Mouse (Mus musculus) lung, embryonic 16.5 days (tissue): ENCODE measurements around the gene Ckm. TPM values are rescaled to one million over a fixed set of nuclear protein-coding genes. Genes with fewer than 3 reads are reported as not detected.

Experiments
- ATAC-seq: fragments of 200-750 bp; cut with Nextera tagmentation; 2 replicates; pipeline ENCODE4 v1.8.0; 2017; ENCODE audit warnings: low read depth, mild to moderate bottlenecking, moderate library complexity
- H3K27ac ChIP-seq: fragments of 300-500 bp; sonication (generic); 2 replicates; pipeline ENCODE4 v1.5.1; 2014; ENCODE audit warnings: mild to moderate bottlenecking, control low read depth, low read length
- H3K27me3 ChIP-seq: fragments of 300-500 bp; sonication (generic); 2 replicates; pipeline ENCODE4 v1.6.1; 2014; ENCODE audit warnings: low read depth, low read length, mixed read lengths; ENCODE audit not compliant: control insufficient read depth, insufficient read depth
- H3K36me3 ChIP-seq: fragments of 300-500 bp; sonication (generic); 2 replicates; pipeline ENCODE4 v1.6.1; 2014; ENCODE audit warnings: low read length; ENCODE audit not compliant: control insufficient read depth, insufficient read depth
- H3K4me1 ChIP-seq: fragments of 300-500 bp; sonication (generic); replicated peaks from 2 replicates; pipeline ENCODE4 v1.6.1; 2014; ENCODE audit warnings: low read length, mixed read lengths; ENCODE audit not compliant: control insufficient read depth, insufficient read depth
- H3K4me2 ChIP-seq: fragments of 300-500 bp; sonication (generic); 2 replicates; pipeline ENCODE4 v1.6.1; 2014; ENCODE audit warnings: low read depth, low read length, control low read depth
- H3K4me3 ChIP-seq: fragments of 300-500 bp; sonication (generic); 2 replicates; pipeline ENCODE4 v1.5.1; 2014; ENCODE audit warnings: mild to moderate bottlenecking, low read length, control low read depth
- H3K9ac ChIP-seq: fragments of 300-500 bp; sonication (generic); 2 replicates; pipeline ENCODE4 v1.6.1; 2014; ENCODE audit warnings: low read length, control low read depth
- H3K9me3 ChIP-seq: fragments of 300-500 bp; sonication (generic); 2 replicates; pipeline ENCODE4 v1.6.1; 2016; ENCODE audit warnings: low read length; ENCODE audit not compliant: control insufficient read depth
- WGBS: fragments of 180-500 bp; shearing (Covaris S2); extraction: QIAGEN DNeasy Blood & Tissue Kit; methylation state at CpG from one replicate; pipeline ENCODE4 v1.1.7; 2014; 5-methylcytosine and 5-hydroxymethylcytosine counted together
- polyA plus RNA-seq: library from polyadenylated mRNA; unstranded; fragments of >200 nt; fragmentation: Nextera tagmentation; extraction: Ambion mirVana; gene quantifications from 2 replicates; pipeline ENCODE4 v1.2.1, GENCODE M21; 2015

Ckm gene
- polyA plus RNA-seq, 1 experiment from 2014 or later, result 78.9 TPM

DNA sequence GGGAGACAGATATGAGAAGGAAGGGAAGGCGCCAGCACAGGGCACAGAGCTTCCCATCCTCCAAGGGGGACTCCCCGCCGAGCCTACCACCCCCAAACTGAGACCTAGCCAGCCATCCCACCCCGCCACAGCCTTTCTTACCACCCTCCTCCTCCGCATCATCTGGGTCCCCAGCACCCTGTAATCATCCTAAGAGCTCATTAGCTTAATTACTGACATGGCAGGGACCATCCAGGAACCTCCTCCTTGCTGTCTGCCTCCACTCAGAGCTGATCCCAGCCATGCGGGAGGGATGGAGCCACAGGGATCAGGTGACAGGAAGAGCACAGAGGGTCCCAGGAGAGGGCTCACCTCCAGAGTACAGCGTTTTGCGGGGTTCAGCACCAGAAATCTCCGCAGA is 32.5 kb downstream of the Ckm start:
- H3K4me3 ChIP-seq, result no peak overlapping the region
- no peak overlapping the region for H3K27ac ChIP-seq
- no peaks in the 10 kb centered on the region for H3K27me3 ChIP-seq
- H3K9ac ChIP-seq, result no peak overlapping the region
- ATAC-seq, result no peak
- H3K9me3 ChIP-seq, result peaks cover 3% of the 10 kb centered on the region; the same call in 1 of the 2 replicates
- WGBS, result 89% methylated on average over 9 of the region's 9 CpGs
- H3K4me1 ChIP-seq, result no peaks in the 10 kb centered on the region
- peaks cover 63% of the 10 kb centered on the region for H3K36me3 ChIP-seq
- no peak overlapping the region for H3K4me2 ChIP-seq

DNA sequence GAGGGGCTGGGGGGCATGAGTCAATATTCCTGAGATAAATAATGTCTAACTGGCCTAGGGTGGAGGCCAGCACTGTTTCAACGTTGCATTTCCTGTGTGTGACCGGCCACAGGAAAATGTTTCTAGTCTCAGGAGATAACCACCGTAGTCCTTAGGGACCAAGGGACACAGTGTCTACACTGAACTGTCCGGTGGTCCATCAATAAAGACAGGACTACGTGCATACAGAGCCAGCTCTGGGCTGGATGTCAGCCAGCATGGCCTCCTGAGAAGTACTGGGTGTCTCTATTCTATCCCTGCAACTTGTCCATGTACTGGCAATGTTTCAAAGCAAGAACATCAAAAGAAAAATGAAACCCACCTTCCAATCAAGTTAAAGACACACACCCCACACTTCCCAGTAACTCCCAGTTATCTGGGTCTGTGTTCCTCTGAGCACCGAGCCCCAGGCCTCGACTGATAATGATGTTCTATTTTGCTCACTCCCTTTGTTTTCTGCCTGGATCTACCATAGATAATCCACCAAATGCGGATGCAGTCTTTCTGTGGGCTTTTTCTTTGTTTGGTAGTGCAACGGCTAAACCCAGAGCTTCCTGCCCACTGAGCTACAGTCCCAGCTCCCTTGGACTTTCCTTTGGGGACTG is 37.0 kb downstream of the Ckm start:
- no peaks in the 10 kb centered on the region for H3K4me1 ChIP-seq
- no peak overlapping the region for H3K9ac ChIP-seq
- H3K9me3 ChIP-seq, result no peaks in the 10 kb centered on the region
- H3K36me3 ChIP-seq, result peaks cover 34% of the 10 kb centered on the region
- H3K4me3 ChIP-seq, result no peak overlapping the region
- H3K4me2 ChIP-seq, result no peak overlapping the region
- H3K27ac ChIP-seq, result no peak overlapping the region
- WGBS, result 68% methylated on average over 9 of the region's 9 CpGs
- no peak for ATAC-seq
- H3K27me3 ChIP-seq, result no peaks in the 10 kb centered on the region

DNA sequence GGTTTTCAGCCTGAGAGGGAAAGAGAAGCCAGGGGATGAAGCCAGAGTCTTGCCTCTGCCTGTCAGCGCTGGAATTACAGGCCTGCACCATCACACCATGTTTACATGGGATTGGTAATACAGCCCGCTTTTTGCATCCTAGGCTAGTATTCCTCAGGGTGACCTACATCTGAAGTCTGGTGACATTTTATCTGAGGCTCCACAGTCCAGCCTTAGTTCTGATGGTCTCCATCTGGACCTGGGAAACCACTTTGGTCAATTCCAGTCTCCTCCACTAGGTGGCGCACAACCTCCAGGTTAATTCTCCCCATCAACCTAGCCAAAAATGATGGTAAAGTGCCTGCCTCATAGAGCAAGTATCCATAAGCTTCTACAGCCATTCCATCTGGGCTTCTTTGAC is 38.8 kb downstream of the Ckm start:
- no peaks in the 10 kb centered on the region for H3K9me3 ChIP-seq
- H3K4me3 ChIP-seq, result no peak overlapping the region
- WGBS, result 40% methylated on average over 3 of the region's 3 CpGs
- H3K27me3 ChIP-seq, result no peaks in the 10 kb centered on the region
- H3K4me2 ChIP-seq, result no peak overlapping the region
- ATAC-seq, result peak; percentile 58; the same call in 1 of the 2 replicates
- no peak overlapping the region for H3K27ac ChIP-seq
- H3K4me1 ChIP-seq, result no peaks in the 10 kb centered on the region
- H3K36me3 ChIP-seq, result peaks cover 29% of the 10 kb centered on the region
- H3K9ac ChIP-seq, result no peak overlapping the region

DNA sequence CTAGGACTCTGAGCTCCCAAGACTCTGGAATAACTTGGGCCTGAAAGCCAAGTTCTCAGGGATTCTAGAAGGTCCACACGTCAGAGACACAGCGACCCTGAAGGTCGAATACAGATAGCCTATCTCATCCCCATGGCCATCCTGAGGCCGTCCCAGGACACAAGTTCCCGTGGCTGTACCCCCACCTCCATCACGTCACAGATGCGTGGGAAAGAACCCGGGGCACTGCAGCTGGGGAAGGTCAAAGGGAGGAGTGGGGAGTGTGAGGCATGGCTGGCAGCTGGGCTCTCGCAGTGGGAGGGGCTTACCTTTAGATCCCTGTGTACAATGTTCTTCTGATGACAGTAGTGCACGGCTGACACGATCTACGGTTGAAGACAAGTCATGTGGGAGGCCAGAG is 40.2 kb downstream of the Ckm start:
- no peak overlapping the region for H3K9ac ChIP-seq
- no peak overlapping the region for H3K4me2 ChIP-seq
- peaks cover 36% of the 10 kb centered on the region for H3K36me3 ChIP-seq
- no peak overlapping the region for H3K27ac ChIP-seq
- no peak overlapping the region for H3K4me3 ChIP-seq
- H3K27me3 ChIP-seq, result no peaks in the 10 kb centered on the region
- no peaks in the 10 kb centered on the region for H3K4me1 ChIP-seq
- ATAC-seq, result no peak
- WGBS, result 78% methylated on average over 12 of the region's 12 CpGs
- no peaks in the 10 kb centered on the region for H3K9me3 ChIP-seq

DNA sequence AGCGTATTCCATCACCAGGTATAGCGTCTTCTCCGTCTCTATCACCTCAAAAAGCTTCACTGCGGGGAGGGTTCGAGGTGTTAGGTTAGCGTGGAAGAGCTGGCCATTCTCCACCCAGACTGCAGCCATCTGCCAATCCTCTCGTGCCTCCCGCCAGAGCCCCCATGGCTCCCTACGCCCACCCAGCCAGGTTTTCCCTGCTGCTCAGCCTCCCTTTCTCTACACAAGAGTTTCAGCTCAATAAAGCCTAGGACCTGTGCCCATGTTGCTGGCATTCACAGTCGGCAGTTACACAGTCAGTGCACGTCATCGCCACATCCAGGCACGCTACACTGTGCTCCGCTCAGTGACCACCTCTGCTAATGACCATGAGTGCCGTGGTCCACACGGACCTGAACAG is 43.1 kb downstream of the Ckm start:
- H3K36me3 ChIP-seq, result peaks cover 34% of the 10 kb centered on the region
- no peak for ATAC-seq

DNA sequence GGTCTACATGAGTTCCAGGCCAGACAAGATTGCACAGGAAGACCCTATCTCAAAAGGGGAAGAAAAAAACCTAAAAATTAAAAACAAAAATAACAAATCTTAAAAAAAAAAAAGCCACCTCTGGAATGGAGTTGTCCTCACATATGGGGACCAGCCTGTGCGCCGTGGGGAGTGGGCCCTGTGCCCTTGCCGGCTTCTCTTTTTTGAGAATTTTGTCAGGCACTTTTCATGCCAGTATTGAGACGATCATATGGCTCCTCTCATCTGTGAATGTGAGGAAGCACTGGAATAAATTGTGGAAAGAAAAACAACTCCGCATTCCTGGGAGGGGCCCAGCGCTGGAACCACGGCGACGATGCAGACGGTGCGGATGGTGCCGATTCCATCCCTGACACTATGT is 44.6 kb downstream of the Ckm start:
- no peak for ATAC-seq
- 75% methylated on average over 12 of the region's 12 CpGs for WGBS

More for the DNA sequence above, 43.1 kb downstream of the Ckm start:
- no peak overlapping the region for H3K4me3 ChIP-seq
- H3K4me1 ChIP-seq, result no peaks in the 10 kb centered on the region
- no peak overlapping the region for H3K27ac ChIP-seq
- H3K4me2 ChIP-seq, result no peak overlapping the region
- WGBS, result 89% methylated on average over 16 of the region's 16 CpGs
- H3K27me3 ChIP-seq, result no peaks in the 10 kb centered on the region
- no peaks in the 10 kb centered on the region for H3K9me3 ChIP-seq
- H3K9ac ChIP-seq, result no peak overlapping the region

DNA sequence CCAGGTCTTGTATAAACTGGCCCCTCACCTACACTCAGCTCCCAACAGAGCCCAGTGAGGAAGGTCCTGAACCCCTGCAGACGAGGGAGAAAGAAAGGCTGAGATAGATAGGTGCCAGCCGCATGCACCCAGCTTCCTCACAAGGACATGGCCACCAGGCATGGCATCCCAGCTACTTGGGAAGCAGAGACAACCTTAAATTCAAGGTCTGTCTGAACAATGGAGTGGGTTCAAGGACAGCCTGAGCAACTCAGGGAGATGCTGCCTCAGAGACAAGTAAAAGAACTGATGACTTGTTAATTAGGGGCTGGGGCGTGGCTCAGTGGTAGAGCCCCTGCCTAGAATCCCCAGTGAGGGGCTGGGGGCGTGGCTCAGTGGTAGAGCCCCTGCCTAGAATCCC is 50.6 kb downstream of the Ckm start:
- Histone ChIP-seq H3K27ac (no peak overlapping the region), H3K9me3 (no peaks in the 10 kb centered on the region), H3K4me2 (no peak overlapping the region), H3K27me3 (no peaks in the 10 kb centered on the region), H3K4me3 (no peak overlapping the region), H3K4me1 (peaks cover 18% of the 10 kb centered on the region), H3K9ac (no peak overlapping the region), H3K36me3 (peaks cover 9% of the 10 kb centered on the region; the same call in 1 of the 2 replicates)
- WGBS, result 95% methylated on average over 3 of the region's 4 CpGs
- ATAC-seq, result no peak

More for the DNA sequence above, 44.6 kb downstream of the Ckm start:
- Histone ChIP-seq H3K4me3 (no peak overlapping the region), H3K9ac (no peak overlapping the region), H3K4me1 (no peaks in the 10 kb centered on the region), H3K4me2 (no peak overlapping the region), H3K36me3 (peaks cover 31% of the 10 kb centered on the region), H3K27me3 (no peaks in the 10 kb centered on the region), H3K9me3 (no peaks in the 10 kb centered on the region), H3K27ac (no peak overlapping the region)

DNA sequence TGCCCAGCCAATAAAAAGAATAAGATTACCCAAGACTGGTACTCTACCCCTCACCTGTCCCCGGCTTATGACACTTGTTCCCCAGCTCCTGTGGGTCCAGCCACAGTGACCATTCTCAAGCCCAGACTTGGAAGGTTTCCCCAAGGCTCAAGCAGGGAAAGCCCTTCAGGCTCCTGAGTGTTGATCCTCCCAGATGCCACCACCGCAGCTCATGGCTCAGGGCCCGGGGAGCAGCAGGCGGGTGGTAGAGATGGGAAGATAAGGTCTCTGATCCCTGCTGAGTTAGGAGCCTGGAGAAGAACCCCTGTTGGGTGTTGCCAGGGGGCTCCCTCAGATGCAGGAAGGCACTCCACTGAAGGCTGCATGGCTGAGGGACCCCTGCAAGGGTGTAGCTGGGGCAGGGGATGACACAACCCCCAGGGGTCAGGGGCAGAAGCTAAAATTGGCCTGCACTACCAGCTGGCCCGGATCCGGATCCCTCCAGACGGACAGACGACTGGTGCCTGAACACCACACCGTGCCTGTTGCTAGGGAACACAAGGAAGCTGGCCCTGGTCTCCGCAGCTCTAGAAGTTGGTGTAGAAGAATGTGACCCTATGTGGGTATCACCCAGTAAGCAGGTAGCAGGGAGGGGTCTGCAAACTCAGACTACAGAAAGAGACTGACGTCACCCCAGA is 51.4 kb downstream of the Ckm start:
- ATAC-seq, result no peak
- H3K4me3 ChIP-seq, result no peak overlapping the region
- H3K4me1 ChIP-seq, result peaks cover 18% of the 10 kb centered on the region
- no peaks in the 10 kb centered on the region for H3K27me3 ChIP-seq
- H3K4me2 ChIP-seq, result no peak overlapping the region
- peaks cover 7% of the 10 kb centered on the region; the same call in 1 of the 2 replicates for H3K36me3 ChIP-seq
- H3K9me3 ChIP-seq, result no peaks in the 10 kb centered on the region
- 57% methylated on average over 11 of the region's 11 CpGs for WGBS
- H3K27ac ChIP-seq, result no peak overlapping the region
- H3K9ac ChIP-seq, result no peak overlapping the region

DNA sequence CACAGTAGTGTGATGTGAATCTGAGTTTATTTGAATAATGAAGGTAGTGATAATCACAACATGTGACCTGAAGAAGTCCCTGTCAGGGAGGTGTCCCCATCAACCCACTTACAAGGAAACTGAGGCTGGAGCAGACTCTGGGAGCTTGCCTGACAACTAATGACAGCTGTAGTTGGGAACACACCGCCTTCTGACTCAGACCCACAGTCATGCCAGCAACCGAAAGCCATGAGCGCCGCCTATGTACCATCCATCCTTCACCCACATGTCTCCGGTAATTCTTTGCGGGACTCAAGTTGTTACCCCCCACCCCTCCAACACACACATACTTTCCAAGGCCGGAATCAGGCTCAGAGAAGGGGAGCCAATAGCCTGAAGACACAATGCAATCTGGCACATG is 52.1 kb downstream of the Ckm start:
- no peak overlapping the region for H3K27ac ChIP-seq
- no peak overlapping the region for H3K9ac ChIP-seq
- H3K4me3 ChIP-seq, result no peak overlapping the region
- no peaks in the 10 kb centered on the region for H3K27me3 ChIP-seq
- WGBS, result 89% methylated on average over 7 of the region's 7 CpGs
- peaks cover 18% of the 10 kb centered on the region for H3K4me1 ChIP-seq
- no peaks in the 10 kb centered on the region for H3K9me3 ChIP-seq
- H3K4me2 ChIP-seq, result peak overlapping the region; percentile 89
- no peak for ATAC-seq
- 0 out of 2 replicates have a peak, but pooled peaks cover under 1% of the 10 kb centered on the region for H3K36me3 ChIP-seq
